Mouse (Mus musculus) limb, embryonic 11.5 days (tissue): ENCODE data around the gene Dennd4a. TPM values are rescaled to one million over a fixed set of nuclear protein-coding genes. Genes with fewer than 3 reads are reported as not detected.

Experiments used
- ATAC-seq: fragments of 200-750 bp; cut with Nextera tagmentation; 2 replicates; pipeline ENCODE4 v1.8.0; 2017; ENCODE audit warnings: low read depth; ENCODE audit not compliant: insufficient number of reproducible peaks, low FRiP score, low TSS enrichment
- DNase-seq: peaks from one replicate; pipeline ENCODE4 v3.0.0-alpha.2; 2015; ENCODE audit warnings: low spot score
- H3K27ac ChIP-seq: fragments of 300-500 bp; sonication (generic); replicated peaks from 2 replicates; pipeline ENCODE4 v1.5.1; 2014; ENCODE audit warnings: low read depth, mild to moderate bottlenecking, low read length
- H3K27me3 ChIP-seq: fragments of 300-500 bp; sonication (generic); 2 replicates; pipeline ENCODE4 v1.6.1; 2014; ENCODE audit warnings: mild to moderate bottlenecking, low read length, mixed read lengths; ENCODE audit not compliant: control insufficient read depth, insufficient read depth
- H3K36me3 ChIP-seq: fragments of 300-500 bp; sonication (generic); 2 replicates; pipeline ENCODE4 v1.6.1; 2014; ENCODE audit warnings: mild to moderate bottlenecking, low read length, moderate library complexity, mixed read lengths; ENCODE audit not compliant: control insufficient read depth, insufficient read depth
- H3K4me1 ChIP-seq: fragments of 300-500 bp; sonication (generic); 2 replicates; pipeline ENCODE4 v1.6.1; 2014; ENCODE audit warnings: low read length, mixed read lengths; ENCODE audit not compliant: control insufficient read depth, insufficient read depth
- H3K4me2 ChIP-seq: fragments of 300-500 bp; sonication (generic); 2 replicates; pipeline ENCODE4 v1.6.1; 2014; ENCODE audit warnings: low read depth, mild to moderate bottlenecking, moderate library complexity; ENCODE audit not compliant: severe bottlenecking
- H3K4me3 ChIP-seq: fragments of 300-500 bp; sonication (generic); 2 replicates; pipeline ENCODE4 v1.5.1; 2014; ENCODE audit warnings: low read depth, low read length
- H3K9ac ChIP-seq: fragments of 300-500 bp; sonication (generic); 2 replicates; pipeline ENCODE4 v1.6.1; 2014; ENCODE audit warnings: mild to moderate bottlenecking, low read length
- H3K9me3 ChIP-seq: fragments of 300-500 bp; sonication (generic); 2 replicates; pipeline ENCODE4 v1.6.1; 2016; ENCODE audit warnings: low read length; ENCODE audit not compliant: control insufficient read depth
- WGBS: fragments of 180-500 bp; shearing (Covaris S2); extraction: QIAGEN DNeasy Blood & Tissue Kit; methylation state at CpG from one replicate; pipeline ENCODE4 v1.1.7; 2014; 5-methylcytosine and 5-hydroxymethylcytosine counted together
- polyA plus RNA-seq: library from polyadenylated mRNA; unstranded; fragments of >200 nt; fragmentation: Nextera tagmentation; extraction: Ambion mirVana; gene quantifications from 2 replicates; pipeline ENCODE4 v1.2.1, GENCODE M21; 2014

The Dennd4a gene
- polyA plus RNA-seq, 1 experiment from 2014 or later: 6.3 TPM

- Histone ChIP-seq H3K4me1 (no peaks in the 10 kb centered on the region), H3K27me3 (no peaks in the 10 kb centered on the region), H3K9me3 (no peaks in the 10 kb centered on the region), H3K36me3 (no peaks in the 10 kb centered on the region), H3K27ac (no peak overlapping the region), H3K4me2 (no peak overlapping the region), H3K9ac (no peak overlapping the region), H3K4me3 (no peak overlapping the region)
- ATAC-seq (no peak), DNase-seq (no peak)
- WGBS: 89% methylated on average over 2 of the region's 2 CpGs
These were observed 20.6 kb downstream of the Dennd4a start for GRCm38 (mm10) chr9:64831760-64832159.

GRCm38 (mm10) chr9:64834418-64834817 is 23.3 kb downstream of the Dennd4a start:
- Histone ChIP-seq H3K4me1 (no peaks in the 10 kb centered on the region), H3K9ac (no peak overlapping the region), H3K9me3 (no peaks in the 10 kb centered on the region), H3K27ac (no peak overlapping the region), H3K4me2 (no peak overlapping the region), H3K36me3 (no peaks in the 10 kb centered on the region), H3K4me3 (no peak overlapping the region), H3K27me3 (no peaks in the 10 kb centered on the region)
- DNase-seq (no peak), ATAC-seq (no peak)
- 91% methylated on average over 3 of the region's 3 CpGs for WGBS

- no peak overlapping the region for H3K27ac ChIP-seq
- H3K36me3 ChIP-seq: no peaks in the 10 kb centered on the region
- DNase-seq (no peak), ATAC-seq (no peak)
- H3K9me3 ChIP-seq: no peaks in the 10 kb centered on the region
- 89% methylated on average over 4 of the region's 4 CpGs for WGBS
- no peak overlapping the region for H3K4me3 ChIP-seq
- H3K27me3 ChIP-seq: no peaks in the 10 kb centered on the region
- no peaks in the 10 kb centered on the region for H3K4me1 ChIP-seq
- no peak overlapping the region for H3K4me2 ChIP-seq
- H3K9ac ChIP-seq: no peak overlapping the region
These were observed 34.2 kb downstream of the Dennd4a start for GRCm38 (mm10) chr9:64845355-64845754.

- Histone ChIP-seq H3K27ac (no peak overlapping the region), H3K9ac (no peak overlapping the region), H3K9me3 (no peaks in the 10 kb centered on the region), H3K4me2 (no peak overlapping the region), H3K36me3 (no peaks in the 10 kb centered on the region), H3K27me3 (no peaks in the 10 kb centered on the region), H3K4me3 (no peak overlapping the region), H3K4me1 (no peaks in the 10 kb centered on the region)
- ATAC-seq: no peak
- no peak for DNase-seq
- 69% methylated on average over 1 of the region's 1 CpGs for WGBS
These were observed 38.4 kb downstream of the Dennd4a start for GRCm38 (mm10) chr9:64849548-64849947.

GRCm38 (mm10) chr9:64860083-64860482 is 48.9 kb downstream of the Dennd4a start:
- Histone ChIP-seq H3K4me1 (no peaks in the 10 kb centered on the region), H3K9ac (no peak overlapping the region), H3K27me3 (no peaks in the 10 kb centered on the region), H3K4me3 (no peak overlapping the region), H3K9me3 (no peaks in the 10 kb centered on the region), H3K27ac (no peak overlapping the region), H3K4me2 (no peak overlapping the region), H3K36me3 (no peaks in the 10 kb centered on the region)
- no peak for ATAC-seq
- no peak for DNase-seq

GRCm38 (mm10) chr9:64862687-64863086 is 51.5 kb downstream of the Dennd4a start:
- Histone ChIP-seq H3K27ac (no peak overlapping the region), H3K27me3 (no peaks in the 10 kb centered on the region), H3K9me3 (no peaks in the 10 kb centered on the region), H3K36me3 (no peaks in the 10 kb centered on the region), H3K4me3 (no peak overlapping the region), H3K9ac (no peak overlapping the region), H3K4me2 (no peak overlapping the region), H3K4me1 (no peaks in the 10 kb centered on the region)
- WGBS: 82% methylated on average over 2 of the region's 2 CpGs
- DNase-seq (no peak), ATAC-seq (no peak)

GRCm38 (mm10) chr9:64886008-64886407 is 74.9 kb downstream of the Dennd4a start:
- Histone ChIP-seq H3K36me3 (no peaks in the 10 kb centered on the region), H3K4me2 (no peak overlapping the region), H3K9me3 (no peaks in the 10 kb centered on the region), H3K9ac (no peak overlapping the region), H3K27me3 (no peaks in the 10 kb centered on the region), H3K4me3 (no peak overlapping the region), H3K27ac (no peak overlapping the region), H3K4me1 (no peaks in the 10 kb centered on the region)
- 86% methylated on average over 5 of the region's 5 CpGs for WGBS
- ATAC-seq (no peak), DNase-seq (no peak)

- 89% methylated on average over 10 of the region's 10 CpGs for WGBS
- no peak overlapping the region for H3K9ac ChIP-seq
- no peaks in the 10 kb centered on the region for H3K9me3 ChIP-seq
- ATAC-seq (no peak), DNase-seq (no peak)
- H3K27me3 ChIP-seq: no peaks in the 10 kb centered on the region
- 0 out of 2 replicates have a peak, but pooled peaks cover 2% of the 10 kb centered on the region for H3K36me3 ChIP-seq
- H3K27ac ChIP-seq: no peak overlapping the region
- H3K4me3 ChIP-seq: no peak overlapping the region
- H3K4me2 ChIP-seq: no peak overlapping the region
- no peaks in the 10 kb centered on the region for H3K4me1 ChIP-seq
These were observed 85.5 kb downstream of the Dennd4a start for GRCm38 (mm10) chr9:64896605-64897004.

- DNase-seq: no peak
- 34% methylated on average over 4 of the region's 4 CpGs for WGBS
- H3K9ac ChIP-seq: no peak overlapping the region
- no peaks in the 10 kb centered on the region for H3K36me3 ChIP-seq
- no peaks in the 10 kb centered on the region for H3K27me3 ChIP-seq
- no peak overlapping the region for H3K4me3 ChIP-seq
- H3K27ac ChIP-seq: no peak overlapping the region
- H3K4me1 ChIP-seq: no peaks in the 10 kb centered on the region
- no peak overlapping the region for H3K4me2 ChIP-seq
- no peaks in the 10 kb centered on the region for H3K9me3 ChIP-seq
- ATAC-seq: no peak
These were observed 91.7 kb downstream of the Dennd4a start for GRCm38 (mm10) chr9:64902866-64903265.
